Mouse (Mus musculus) embryonic fibroblast, embryonic 13.5 days (primary cell): ENCODE measurements around the gene Krt18.

Experiments used
- CTCF ChIP-seq: IDR thresholded peaks from 2 replicates; pipeline ENCODE4 v1.5.1; 2011; ENCODE audit warnings: mild to moderate bottlenecking, control low read depth, low read length, moderate library complexity, borderline replicate concordance; ENCODE audit not compliant: insufficient read depth
- POLR2A ChIP-seq: IDR thresholded peaks from 2 replicates; pipeline ENCODE4 v1.6.1; 2011; ENCODE audit warnings: low read depth, mild to moderate bottlenecking, control low read depth, low read length, moderate library complexity

DNA sequence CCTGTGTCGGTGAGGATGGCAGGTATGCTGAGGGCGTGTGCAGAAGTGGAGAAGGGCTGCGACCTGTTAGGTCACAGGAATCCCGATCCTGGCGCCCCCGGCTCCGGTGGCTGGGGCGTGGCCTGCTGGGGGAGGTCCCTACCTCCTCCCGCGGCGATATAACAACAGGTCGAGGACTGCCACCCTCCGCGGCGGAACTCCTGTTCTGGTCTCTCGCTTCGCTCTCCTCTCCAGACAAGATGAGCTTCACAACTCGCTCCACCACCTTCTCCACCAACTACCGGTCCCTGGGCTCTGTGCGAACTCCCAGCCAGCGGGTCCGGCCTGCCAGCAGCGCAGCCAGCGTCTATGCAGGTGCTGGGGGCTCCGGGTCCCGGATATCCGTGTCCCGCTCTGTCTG, at the start of gene Krt18:
- TF ChIP-seq POLR2A, result no peak
- TF ChIP-seq CTCF, result no peak
